Mouse (Mus musculus) MEL (cell line): ENCODE measurements at regions not wholly inside any gene's neighbourhood (a gene's known extent, or its start where the extent isn't known, plus 50 kb on each side); places are given as distances from the start of the nearest gene placed in this dataset.

Source experiments
- DNase-seq: peaks from one replicate; pipeline ENCODE4 v3.0.0; 2011; ENCODE audit warnings: low read depth, low spot score
- H3K27ac ChIP-seq: 2 replicates; pipeline ENCODE4 v1.5.1; 2012; ENCODE audit warnings: low read depth, mild to moderate bottlenecking, control low read depth, low read length, moderate library complexity; ENCODE audit not compliant: control insufficient read depth
- H3K27me3 ChIP-seq, 2 experiments: fragments of 150-350 bp in 1 of 2; sonication (generic) in 1 of 2; 2 replicates each; pipeline ENCODE4 v1.6.1; 2012; ENCODE audit warnings: low read length in 2 of 2, mild to moderate bottlenecking in 2 of 2, improper control_type of control experiment in 1 of 2, moderate library complexity in 1 of 2; ENCODE audit not compliant: insufficient read depth in 2 of 2, control insufficient read depth in 1 of 2
- H3K36me3 ChIP-seq, 2 experiments: 2 replicates each; pipeline ENCODE4 v1.6.1; 2012 to 2014; ENCODE audit warnings: low read length in 2 of 2, improper control_type of control experiment in 1 of 2, inconsistent platforms in 1 of 2, mild to moderate bottlenecking in 1 of 2; ENCODE audit not compliant: insufficient read depth in 2 of 2, control insufficient read depth in 1 of 2
- H3K4me1 ChIP-seq, 2 experiments: fragments of 150-350 bp in 1 of 2; sonication (generic) in 1 of 2; 2 replicates each; pipeline ENCODE4 v1.6.1; 2012; ENCODE audit warnings: low read length in 2 of 2, improper control_type of control experiment in 1 of 2, mild to moderate bottlenecking in 1 of 2; ENCODE audit not compliant: insufficient read depth in 2 of 2, control insufficient read depth in 1 of 2
- H3K4me3 ChIP-seq, 2 experiments: fragments of 150-350 bp in 1 of 2; sonication (generic) in 1 of 2; 2 replicates each; pipeline ENCODE4 v1.5.1; 2012; ENCODE audit warnings: low read depth in 2 of 2, low read length in 2 of 2, mild to moderate bottlenecking in 2 of 2, moderate library complexity in 2 of 2, control low read depth in 1 of 2, improper control_type of control experiment in 1 of 2; ENCODE audit not compliant: control insufficient read depth in 1 of 2, insufficient read depth in 1 of 2
- H3K79me2 ChIP-seq: 2 replicates; pipeline ENCODE4 v1.6.1; 2012; ENCODE audit warnings: mild to moderate bottlenecking, low read length, moderate library complexity; ENCODE audit not compliant: control insufficient read depth, poor library complexity, insufficient read depth
- H3K9ac ChIP-seq: 2 replicates; pipeline ENCODE4 v1.6.1; 2012; ENCODE audit warnings: low read depth, mild to moderate bottlenecking, control low read depth, low read length, moderate library complexity; ENCODE audit not compliant: control insufficient read depth, poor library complexity, severe bottlenecking
- H3K9me3 ChIP-seq: fragments of 150-350 bp; sonication (generic); replicated peaks from 2 replicates; pipeline ENCODE4 v1.6.1; 2012; ENCODE audit warnings: mild to moderate bottlenecking, low read length, improper control_type of control experiment, moderate library complexity; ENCODE audit not compliant: insufficient read depth
- BHLHE40 ChIP-seq: IDR thresholded peaks from 2 replicates; pipeline ENCODE4 v1.6.1; 2012; ENCODE audit warnings: low read depth, mild to moderate bottlenecking, inconsistent platforms, low read length, improper control_type of control experiment, borderline replicate concordance
- CHD1 ChIP-seq: IDR thresholded peaks from 2 replicates; pipeline ENCODE4 v1.6.1; 2012; ENCODE audit warnings: low read depth, mild to moderate bottlenecking, inconsistent platforms, low read length, improper control_type of control experiment
- CHD2 ChIP-seq: IDR thresholded peaks from 2 replicates; pipeline ENCODE4 v1.6.1; 2011; ENCODE audit warnings: low read length, improper control_type of control experiment
- CTCF ChIP-seq, 3 experiments: IDR thresholded peaks in 2 of 3; conservative IDR thresholded peaks in 1 of 3; 2 replicates each; pipeline ENCODE4 v1.5.1; 2011 to 2012; ENCODE audit warnings: low read length in 3 of 3, low read depth in 2 of 3, mild to moderate bottlenecking in 2 of 3, improper control_type of control experiment in 1 of 3, inconsistent platforms in 1 of 3, mixed read lengths in 1 of 3, moderate library complexity in 1 of 3; ENCODE audit not compliant: control insufficient read depth in 1 of 3, insufficient read depth in 1 of 3, poor library complexity in 1 of 3, severe bottlenecking in 1 of 3
- GABPA ChIP-seq: IDR thresholded peaks from 2 replicates; pipeline ENCODE4 v1.6.1; 2012; ENCODE audit warnings: low read depth, mild to moderate bottlenecking, inconsistent platforms, low read length, improper control_type of control experiment, moderate library complexity
- GATA1 ChIP-seq: IDR thresholded peaks from 2 replicates; pipeline ENCODE4 v1.6.1; 2011; ENCODE audit warnings: low read depth, low read length, improper control_type of control experiment
- MAFK ChIP-seq: IDR thresholded peaks from 2 replicates; pipeline ENCODE4 v1.6.1; 2011; ENCODE audit warnings: low read depth, mild to moderate bottlenecking, low read length, improper control_type of control experiment, borderline replicate concordance
- MAX ChIP-seq: IDR thresholded peaks from 2 replicates; pipeline ENCODE4 v1.6.1; 2011; ENCODE audit warnings: low read length, improper control_type of control experiment
- MXI1 ChIP-seq: IDR thresholded peaks from 2 replicates; pipeline ENCODE4 v1.6.1; 2011; ENCODE audit warnings: mild to moderate bottlenecking, low read depth, low read length, improper control_type of control experiment
- NELFE ChIP-seq: IDR thresholded peaks from 2 replicates; pipeline ENCODE4 v1.6.1; 2011; ENCODE audit warnings: low read depth, low read length, improper control_type of control experiment
- NRF1 ChIP-seq: IDR thresholded peaks from 2 replicates; pipeline ENCODE4 v1.6.1; 2014; ENCODE audit warnings: low read depth, mild to moderate bottlenecking, inconsistent platforms, low read length, improper control_type of control experiment, moderate library complexity; ENCODE audit not compliant: poor library complexity, insufficient read depth, severe bottlenecking
- POLR2A ChIP-seq, 2 experiments: IDR thresholded peaks; 2 replicates each; pipeline ENCODE4 v1.6.1; 2011 to 2012; ENCODE audit warnings: low read length in 2 of 2, mild to moderate bottlenecking in 2 of 2, control low read depth in 1 of 2, improper control_type of control experiment in 1 of 2, low read depth in 1 of 2, moderate library complexity in 1 of 2; ENCODE audit not compliant: control insufficient read depth in 1 of 2, insufficient read depth in 1 of 2, poor library complexity in 1 of 2
- POLR2AphosphoS2 ChIP-seq: IDR thresholded peaks from 2 replicates; pipeline ENCODE4 v1.6.1; 2011; ENCODE audit warnings: low read length, improper control_type of control experiment
- POLR2AphosphoS5 ChIP-seq: IDR thresholded peaks from 2 replicates; pipeline ENCODE4 v1.6.1; 2012; ENCODE audit warnings: low read depth, borderline replicate concordance, mild to moderate bottlenecking, inconsistent platforms, low read length, moderate library complexity, mixed read lengths
- SMC3 ChIP-seq: IDR thresholded peaks from 2 replicates; pipeline ENCODE4 v1.6.1; 2011; ENCODE audit warnings: low read depth, low read length, improper control_type of control experiment
- TAL1 ChIP-seq: IDR thresholded peaks from 2 replicates; pipeline ENCODE4 v1.6.1; 2012; ENCODE audit warnings: mild to moderate bottlenecking, inconsistent platforms, low read length, moderate library complexity, mixed read lengths
- TCF12 ChIP-seq: IDR thresholded peaks from 2 replicates; pipeline ENCODE4 v1.6.1; 2014; ENCODE audit warnings: low read depth, mild to moderate bottlenecking, inconsistent platforms, low read length, improper control_type of control experiment, moderate library complexity
- UBTF ChIP-seq: IDR thresholded peaks from 2 replicates; pipeline ENCODE4 v1.6.1; 2012; ENCODE audit warnings: low read depth, mild to moderate bottlenecking, inconsistent platforms, low read length, improper control_type of control experiment, moderate library complexity, borderline replicate concordance; ENCODE audit not compliant: insufficient read depth
- USF1 ChIP-seq: IDR thresholded peaks from 2 replicates; pipeline ENCODE4 v1.6.1; 2014; ENCODE audit warnings: low read depth, mild to moderate bottlenecking, inconsistent platforms, low read length, improper control_type of control experiment, moderate library complexity
- USF2 ChIP-seq, 2 experiments: IDR thresholded peaks; 2 replicates each; pipeline ENCODE4 v1.6.1; 2011 to 2012; ENCODE audit warnings: improper control_type of control experiment in 2 of 2, low read length in 2 of 2, borderline replicate concordance in 1 of 2, inconsistent platforms in 1 of 2, low read depth in 1 of 2, mild to moderate bottlenecking in 1 of 2; ENCODE audit not compliant: insufficient read depth in 1 of 2
- ZC3H11A ChIP-seq: IDR thresholded peaks from 2 replicates; pipeline ENCODE4 v1.6.1; 2012; ENCODE audit warnings: low read depth, mild to moderate bottlenecking, inconsistent platforms, low read length, improper control_type of control experiment

GRCm38 (mm10) chr1:129033707-129034106 lies 239.4 kb upstream of the Thsd7b start:
- H3K9ac ChIP-seq = no peak overlapping the region

GRCm38 (mm10) chr1:129005899-129006298 lies 267.2 kb upstream of the Thsd7b start:
- TF ChIP-seq BHLHE40 (no peak), CHD1 (no peak), POLR2A (IDR thresholded peaks at IDR 0.05; ENCODE audit: control insufficient read depth in 1 of 2, insufficient read depth in 1 of 2, low read depth in 1 of 2, low read length in 2 of 2, poor library complexity in 1 of 2) (no peak), CTCF (IDR thresholded peaks at IDR 0.05 in 2 of 3, conservative IDR thresholded peaks at IDR 0.05 in 1 of 3; ENCODE audit: control insufficient read depth in 1 of 3, insufficient read depth in 1 of 3, low read depth in 2 of 3, low read length in 3 of 3, poor library complexity in 1 of 3, severe bottlenecking in 1 of 3) (no peak), ZC3H11A (no peak), POLR2AphosphoS5 (no peak), UBTF (no peak), NRF1 (no peak), GATA1 (no peak), SMC3 (no peak), USF1 (no peak), MAFK (no peak), GABPA (no peak), CHD2 (no peak), TCF12 (no peak), MXI1 (no peak)
- Histone ChIP-seq H3K4me3 (no peak overlapping the region), H3K4me1 (no peaks in the 10 kb centered on the region), H3K27ac (no peak overlapping the region), H3K9me3 (no peaks in the 10 kb centered on the region), H3K79me2 (no peaks in the 10 kb centered on the region), H3K36me3 (no peaks in the 10 kb centered on the region), H3K9ac (no peak overlapping the region), H3K27me3 (no peaks in the 10 kb centered on the region)
- DNase-seq = no peak

More at GRCm38 (mm10) chr1:129033707-129034106, 239.4 kb upstream of the Thsd7b start:
- Histone ChIP-seq H3K4me3 (no peak overlapping the region), H3K36me3 (no peaks in the 10 kb centered on the region), H3K27me3 (no peaks in the 10 kb centered on the region), H3K9me3 (no peaks in the 10 kb centered on the region), H3K4me1 (no peaks in the 10 kb centered on the region), H3K27ac (no peak overlapping the region), H3K79me2 (no peaks in the 10 kb centered on the region)
- no peak for DNase-seq
- TF ChIP-seq USF2 (IDR thresholded peaks at IDR 0.05; ENCODE audit: borderline replicate concordance in 1 of 2, insufficient read depth in 1 of 2, low read depth in 1 of 2, low read length in 2 of 2) (no peak), CHD1 (no peak), NELFE (no peak), TAL1 (no peak), MAX (no peak), POLR2AphosphoS2 (no peak), CTCF (IDR thresholded peaks at IDR 0.05 in 2 of 3, conservative IDR thresholded peaks at IDR 0.05 in 1 of 3; ENCODE audit: control insufficient read depth in 1 of 3, insufficient read depth in 1 of 3, low read depth in 2 of 3, low read length in 3 of 3, poor library complexity in 1 of 3, severe bottlenecking in 1 of 3) (no peak), MXI1 (no peak)
